Mouse (Mus musculus) midbrain, embryonic 12.5 days (tissue): ENCODE measurements around the gene Tmem62. TPM values are rescaled to one million over a fixed set of nuclear protein-coding genes. Genes with fewer than 3 reads are reported as not detected.
"Not testable (repeated sequence)": the region's sequence is repeated elsewhere in the genome, so short reads cannot be mapped to it uniquely, and the experiment has no call there.

Source experiments
- ATAC-seq: fragments of 200-750 bp; cut with Nextera tagmentation; 2 replicates; pipeline ENCODE4 v1.8.0; 2017; ENCODE audit warnings: low read depth, moderate TSS enrichment, moderate library complexity; ENCODE audit not compliant: low FRiP score
- H3K27ac ChIP-seq: fragments of 300-500 bp; sonication (generic); replicated peaks from 2 replicates; pipeline ENCODE4 v1.5.1; 2016; ENCODE audit warnings: mild to moderate bottlenecking
- H3K27me3 ChIP-seq: fragments of 300-500 bp; sonication (generic); 2 replicates; pipeline ENCODE4 v1.6.1; 2016; ENCODE audit warnings: mild to moderate bottlenecking
- H3K36me3 ChIP-seq: fragments of 300-500 bp; sonication (generic); 2 replicates; pipeline ENCODE4 v1.6.1; 2016
- H3K4me1 ChIP-seq: fragments of 300-500 bp; sonication (generic); 2 replicates; pipeline ENCODE4 v1.6.1; 2016
- H3K4me2 ChIP-seq: fragments of 300-500 bp; sonication (generic); replicated peaks from 2 replicates; pipeline ENCODE4 v1.6.1; 2016; ENCODE audit warnings: mild to moderate bottlenecking, moderate library complexity
- H3K4me3 ChIP-seq: fragments of 300-500 bp; sonication (generic); 2 replicates; pipeline ENCODE4 v1.5.1; 2016; ENCODE audit warnings: mild to moderate bottlenecking
- H3K9ac ChIP-seq: fragments of 300-500 bp; sonication (generic); replicated peaks from 2 replicates; pipeline ENCODE4 v1.6.1; 2016; ENCODE audit warnings: mild to moderate bottlenecking, moderate library complexity
- H3K9me3 ChIP-seq: fragments of 300-500 bp; sonication (generic); 2 replicates; pipeline ENCODE4 v1.6.1; 2016; ENCODE audit warnings: mild to moderate bottlenecking
- WGBS: fragments of 180-500 bp; shearing (Covaris S2); methylation state at CpG from one replicate; pipeline ENCODE4 v1.1.7; 2016; 5-methylcytosine and 5-hydroxymethylcytosine counted together
- microRNA-seq: library from miRNA; unstranded; fragments of <30 nt; microRNA quantifications from one replicate; pipeline ENCODE4, GENCODE M21; 2017
- polyA plus RNA-seq: library from polyadenylated mRNA; unstranded; fragments of >200 nt; fragmentation: Nextera tagmentation; extraction: Ambion mirVana; gene quantifications from 2 replicates; pipeline ENCODE4 v1.2.1, GENCODE M21; 2016

Tmem62 gene
- polyA plus RNA-seq, 1 experiment from 2014 or later, result 6.2 TPM

GRCm38 (mm10) chr2:121036733-121037341 is 60.0 kb downstream of the Tmem62 start, which contains the start of gene Epb42:
Epb42 (minus strand) TSS chr2:121037072.
- Histone ChIP-seq H3K4me2 (no peak within 1 kb of the TSS), H3K4me3 (no peak within 1 kb of the TSS), H3K9ac (no peak within 1 kb of the TSS), H3K27me3 (no peaks in the 10 kb centered on the region), H3K4me1 (no peaks in the 10 kb centered on the region), H3K27ac (0 out of 2 replicates have a peak within 1 kb of the TSS, but pooled peaks have one; percentile 2), H3K9me3 (no peaks in the 10 kb centered on the region), H3K36me3 (no peaks in the 10 kb centered on the region)
- ATAC-seq, result no peak
- WGBS, result 66% methylated on average over 5 of the region's 5 CpGs

- not testable (repeated sequence) for H3K36me3 ChIP-seq, H3K9me3 ChIP-seq, H3K27me3 ChIP-seq, H3K4me2 ChIP-seq, H3K27ac ChIP-seq, H3K4me3 ChIP-seq, H3K9ac ChIP-seq, H3K4me1 ChIP-seq, ATAC-seq
- WGBS, result 94% methylated on average over 1 of the region's 1 CpGs
These were observed 62.0 kb downstream of the Tmem62 start for GRCm38 (mm10) chr2:121038851-121039250.

GRCm38 (mm10) chr2:121039382-121039781 is 62.6 kb downstream of the Tmem62 start:
- H3K27me3 ChIP-seq, result no peaks in the 10 kb centered on the region
- no peak for ATAC-seq
- no peaks in the 10 kb centered on the region for H3K36me3 ChIP-seq
- H3K4me3 ChIP-seq, result no peak overlapping the region
- H3K4me1 ChIP-seq, result no peaks in the 10 kb centered on the region
- 94% methylated on average over 1 of the region's 1 CpGs for WGBS
- H3K27ac ChIP-seq, result no peak overlapping the region
- H3K4me2 ChIP-seq, result no peak overlapping the region
- H3K9ac ChIP-seq, result no peak overlapping the region
- H3K9me3 ChIP-seq, result no peaks in the 10 kb centered on the region

DNA sequence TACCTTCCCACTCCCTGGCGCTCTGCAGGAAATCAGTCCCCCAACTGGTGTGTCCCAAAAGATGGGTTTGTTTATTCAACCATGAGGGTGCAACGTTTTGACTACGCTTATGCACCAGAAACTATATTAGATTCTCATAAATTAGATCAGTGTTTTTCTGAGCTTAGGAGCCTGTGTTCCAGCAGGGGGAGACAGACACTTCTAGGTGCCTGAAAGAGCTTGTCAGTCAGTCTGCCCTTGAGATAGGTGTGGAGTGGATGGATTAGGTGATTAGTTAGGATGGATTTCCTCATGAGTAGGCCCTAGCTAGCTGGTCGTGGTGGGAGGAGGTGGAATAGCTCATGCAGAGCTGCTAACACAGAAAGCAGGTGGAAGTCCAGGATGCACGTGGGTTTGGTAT is 64.3 kb downstream of the Tmem62 start:
- no peaks in the 10 kb centered on the region for H3K9me3 ChIP-seq
- H3K4me2 ChIP-seq, result no peak overlapping the region
- H3K27ac ChIP-seq, result no peak overlapping the region
- WGBS, result 56% methylated on average over 5 of the region's 5 CpGs
- H3K4me1 ChIP-seq, result no peaks in the 10 kb centered on the region
- no peaks in the 10 kb centered on the region for H3K27me3 ChIP-seq
- H3K36me3 ChIP-seq, result no peaks in the 10 kb centered on the region
- no peak overlapping the region for H3K9ac ChIP-seq
- H3K4me3 ChIP-seq, result no peak overlapping the region
- no peak for ATAC-seq

- no peak for ATAC-seq
- H3K36me3 ChIP-seq, result no peaks in the 10 kb centered on the region
- no peak overlapping the region for H3K9ac ChIP-seq
- H3K4me1 ChIP-seq, result no peaks in the 10 kb centered on the region
- no peak overlapping the region for H3K27ac ChIP-seq
- no peak overlapping the region for H3K4me2 ChIP-seq
- H3K27me3 ChIP-seq, result no peaks in the 10 kb centered on the region
- no peak overlapping the region for H3K4me3 ChIP-seq
- H3K9me3 ChIP-seq, result no peaks in the 10 kb centered on the region
- WGBS, result 73% methylated on average over 4 of the region's 4 CpGs
These were observed 68.8 kb downstream of the Tmem62 start for GRCm38 (mm10) chr2:121045653-121046052.

DNA sequence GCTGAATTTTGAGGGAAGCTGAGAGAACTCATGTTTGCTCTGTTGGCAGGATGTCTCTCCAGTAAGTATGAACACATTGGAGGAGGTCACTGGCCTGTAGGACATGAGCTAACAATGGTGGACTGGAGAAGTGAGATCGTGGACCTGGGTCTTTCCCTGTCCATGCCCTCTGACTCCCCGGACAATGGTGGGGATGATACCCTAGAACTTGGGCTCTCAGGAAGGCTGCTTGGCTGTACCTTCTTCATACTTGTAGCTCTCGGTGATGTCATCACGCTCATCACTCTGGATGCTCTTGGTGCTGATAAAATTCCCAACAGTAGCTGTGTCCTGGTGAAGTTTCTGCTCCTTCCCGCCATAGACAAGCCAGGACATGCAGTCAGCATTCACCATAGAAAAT is 75.4 kb downstream of the Tmem62 start:
- Histone ChIP-seq H3K9ac (no peak overlapping the region), H3K4me2 (no peak overlapping the region), H3K9me3 (no peaks in the 10 kb centered on the region), H3K4me1 (no peaks in the 10 kb centered on the region), H3K4me3 (no peak overlapping the region), H3K36me3 (no peaks in the 10 kb centered on the region), H3K27me3 (no peaks in the 10 kb centered on the region), H3K27ac (no peak overlapping the region)
- no peak for ATAC-seq
- WGBS, result 90% methylated on average over 5 of the region's 5 CpGs

GRCm38 (mm10) chr2:121054060-121054459 is 77.2 kb downstream of the Tmem62 start:
- no peak overlapping the region for H3K27ac ChIP-seq
- 75% methylated on average over 2 of the region's 2 CpGs for WGBS
- H3K9ac ChIP-seq, result no peak overlapping the region
- H3K36me3 ChIP-seq, result no peaks in the 10 kb centered on the region
- no peaks in the 10 kb centered on the region for H3K27me3 ChIP-seq
- H3K4me3 ChIP-seq, result no peak overlapping the region
- no peak for ATAC-seq
- no peaks in the 10 kb centered on the region for H3K4me1 ChIP-seq
- H3K4me2 ChIP-seq, result no peak overlapping the region
- H3K9me3 ChIP-seq, result no peaks in the 10 kb centered on the region

GRCm38 (mm10) chr2:121055915-121056314 is 79.1 kb downstream of the Tmem62 start:
- Histone ChIP-seq H3K36me3 (no peaks in the 10 kb centered on the region), H3K9ac (no peak overlapping the region), H3K9me3 (no peaks in the 10 kb centered on the region), H3K4me2 (no peak overlapping the region), H3K4me1 (no peaks in the 10 kb centered on the region), H3K4me3 (no peak overlapping the region), H3K27me3 (no peaks in the 10 kb centered on the region), H3K27ac (no peak overlapping the region)
- WGBS, result 81% methylated on average over 6 of the region's 6 CpGs
- no peak for ATAC-seq

Small RNAs within 50 kb of the gene (microRNA-seq; reads per million reads assigned to microRNA genes)
- gene Gm44325, result not detected

Other genes with a start within 250 kb of the Tmem62 start
- gene Cdan1, start 126.9 kb upstream of the Tmem62 start, polyA plus RNA-seq, result 8.0 and 10.5 TPM in 2 replicates
- 12.9 and 15.6 TPM in 2 replicates for gene Ttbk2, start 126.4 kb upstream of the Tmem62 start, polyA plus RNA-seq
- 34.1 and 34.4 TPM in 2 replicates for gene Ubr1, start 6.3 kb upstream of the Tmem62 start, polyA plus RNA-seq
- 53.1 and 53.5 TPM in 2 replicates for gene Ccndbp1, start 31.4 kb downstream of the Tmem62 start, polyA plus RNA-seq
- gene Epb42, start 60.1 kb downstream of the Tmem62 start, polyA plus RNA-seq, result 4.0 and 5.5 TPM in 2 replicates
- gene Tgm5, start 108.8 kb downstream of the Tmem62 start, polyA plus RNA-seq, result not detected in 2 replicates
- gene Tgm7, start 132.8 kb downstream of the Tmem62 start, polyA plus RNA-seq, result not detected in 2 replicates
- gene Adal, start 163.4 kb downstream of the Tmem62 start, polyA plus RNA-seq, result 29.7 and 34.4 TPM in 2 replicates
- 21.2 and 24.2 TPM in 2 replicates for gene Lcmt2, start 163.6 kb downstream of the Tmem62 start, polyA plus RNA-seq
- gene Tubgcp4, start 193.6 kb downstream of the Tmem62 start, polyA plus RNA-seq, result 81.9 and 82.5 TPM in 2 replicates
- gene Zscan29, start 194.1 kb downstream of the Tmem62 start, polyA plus RNA-seq, result 14.3 TPM in 2 replicates